ENCODE assay signal across 8 mouse cellular contexts in the genomic region with DNA sequence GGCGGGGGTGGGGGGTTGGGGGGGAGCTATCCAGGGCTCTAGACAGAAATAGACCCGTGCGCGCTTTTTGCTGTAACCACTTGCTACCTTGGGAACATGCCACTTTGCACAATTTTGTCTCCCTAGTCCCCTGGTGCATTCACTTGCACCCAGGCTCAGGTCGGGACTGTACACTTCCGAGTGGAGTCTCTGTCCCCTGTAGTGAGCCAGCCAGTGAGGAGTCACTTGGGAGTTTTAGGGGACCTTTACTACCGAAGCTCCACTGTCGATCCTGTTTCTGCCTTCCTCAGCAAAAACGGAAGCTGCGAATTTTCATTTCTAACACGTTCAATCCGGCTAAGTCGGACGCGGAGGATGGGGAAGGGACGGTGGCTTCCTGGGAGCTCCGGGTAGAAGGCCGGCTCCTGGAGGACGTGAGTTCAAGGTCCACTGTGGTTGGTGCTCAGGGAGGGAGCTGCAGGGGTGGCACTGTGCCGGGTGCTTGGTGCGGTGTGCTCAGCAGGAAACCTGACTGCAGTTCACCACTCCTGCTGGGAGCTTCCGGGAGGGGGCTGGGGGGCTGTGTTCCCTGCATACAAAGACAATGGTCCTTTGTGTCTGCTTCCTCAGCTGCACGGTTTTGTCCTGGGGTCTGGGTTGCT. TPM values are rescaled to one million over a fixed set of nuclear protein-coding genes. Genes with fewer than 3 reads are reported as not detected.
DNase-seq lines count a peak whose midpoint lies in the region; ATAC-seq lines count a peak whose summit lies in the region.

No protein-coding gene starts in this region.

- peak; percentile 50 to 62 for DNase-seq in frontal cortex, postnatal 36 days (ENCODE audit: low spot score in 2 of 2)
- no peak for DNase-seq in frontal cortex, postnatal 25 days (ENCODE audit: low spot score in 2 of 2)
- DNase-seq in MN1 (ENCODE audit: low spot score): peak; percentile 51
- DNase-seq in thymus, postnatal 4 days: no peak
- DNase-seq in gastrocnemius, postnatal 4 days (ENCODE audit: low spot score in 2 of 2): no peak

- H3K4me2 ChIP-seq in forebrain, embryonic 16.5 days (ENCODE audit: low read length): peak overlapping the region; percentile 83
- no peak overlapping the region; the same call in 1 of the 2 replicates for H3K4me2 ChIP-seq in kidney, embryonic 14.5 days (replicated peaks; ENCODE audit: low read depth, low read length)
- peak overlapping the region; percentile 82 for H3K4me2 ChIP-seq in neural tube, embryonic 15.5 days

- H3K27me3 ChIP-seq in forebrain, embryonic 16.5 days (replicated peaks; ENCODE audit: control insufficient read depth, insufficient read depth, low read length): no peaks in the 10 kb centered on the region
- H3K27me3 ChIP-seq in kidney, embryonic 14.5 days (ENCODE audit: control insufficient read depth, insufficient read depth, low read length): no peaks in the 10 kb centered on the region
- H3K27me3 ChIP-seq in neural tube, embryonic 15.5 days (replicated peaks): no peaks in the 10 kb centered on the region

- H3K4me3 ChIP-seq in forebrain, embryonic 16.5 days (replicated peaks; ENCODE audit: low read length): peak overlapping the region; percentile 68
- H3K4me3 ChIP-seq in kidney, embryonic 14.5 days (ENCODE audit: low read length): no peak overlapping the region
- H3K4me3 ChIP-seq in neural tube, embryonic 15.5 days (replicated peaks): peak overlapping the region; percentile 84

- H3K9me3 ChIP-seq in forebrain, embryonic 16.5 days (ENCODE audit: control insufficient read depth, low read length): no peaks in the 10 kb centered on the region
- H3K9me3 ChIP-seq in kidney, embryonic 14.5 days (ENCODE audit: control insufficient read depth, low read length): no peaks in the 10 kb centered on the region
- no peaks in the 10 kb centered on the region for H3K9me3 ChIP-seq in neural tube, embryonic 15.5 days (replicated peaks)

- ATAC-seq in forebrain, embryonic 16.5 days: no peak
- ATAC-seq in kidney, embryonic 14.5 days (ENCODE audit: low FRiP score, low TSS enrichment): no peak
- ATAC-seq in neural tube, embryonic 15.5 days (ENCODE audit: low FRiP score): no peak

- H3K4me1 ChIP-seq in forebrain, embryonic 16.5 days (replicated peaks; ENCODE audit: control insufficient read depth, insufficient read depth, low read length): peaks cover 34% of the 10 kb centered on the region
- H3K4me1 ChIP-seq in kidney, embryonic 14.5 days (ENCODE audit: control insufficient read depth, insufficient read depth, low read length): peaks cover 6% of the 10 kb centered on the region; the same call in 1 of the 2 replicates
- peaks cover 36% of the 10 kb centered on the region for H3K4me1 ChIP-seq in neural tube, embryonic 15.5 days

- peak overlapping the region; percentile 50 for H3K9ac ChIP-seq in forebrain, embryonic 16.5 days (replicated peaks; ENCODE audit: low read depth, low read length)
- peak overlapping the region; percentile 2; the same call in 1 of the 2 replicates for H3K9ac ChIP-seq in kidney, embryonic 14.5 days (ENCODE audit: low read depth, low read length)
- H3K9ac ChIP-seq in neural tube, embryonic 15.5 days (replicated peaks): peak overlapping the region; percentile 93

- H3K27ac ChIP-seq in forebrain, embryonic 16.5 days (ENCODE audit: low read length): peak overlapping the region; percentile 61
- H3K27ac ChIP-seq in kidney, embryonic 14.5 days (ENCODE audit: low read depth, low read length): peak overlapping the region; percentile 55; the same call in 1 of the 2 replicates
- peak overlapping the region; percentile 98 for H3K27ac ChIP-seq in neural tube, embryonic 15.5 days (replicated peaks)

- WGBS in forebrain, embryonic 16.5 days: 21% methylated on average over 23 of the region's 23 CpGs
- 48% methylated on average over 23 of the region's 23 CpGs for WGBS in kidney, embryonic 14.5 days
- WGBS in neural tube, embryonic 15.5 days: 12% methylated on average over 23 of the region's 23 CpGs

- peaks cover 20% of the 10 kb centered on the region for H3K36me3 ChIP-seq in forebrain, embryonic 16.5 days (ENCODE audit: control insufficient read depth, insufficient read depth)
- peaks cover 53% of the 10 kb centered on the region for H3K36me3 ChIP-seq in kidney, embryonic 14.5 days (ENCODE audit: control insufficient read depth, insufficient read depth, low read length)
- H3K36me3 ChIP-seq in neural tube, embryonic 15.5 days: peaks cover 44% of the 10 kb centered on the region

RNA-seq across cellular contexts. Expression of gene Gm17349, which starts 1.1 kb away (rescaled TPM):
- not detected in 2 replicates for polyA plus RNA-seq in forebrain, embryonic 16.5 days (2015; fragmentation: Nextera tagmentation; extraction: Ambion mirVana)
- polyA plus RNA-seq in kidney, embryonic 14.5 days (2014; fragmentation: Nextera tagmentation; extraction: Ambion mirVana): not detected in 2 replicates
- polyA plus RNA-seq in neural tube, embryonic 15.5 days (2015; fragmentation: Nextera tagmentation; extraction: Ambion mirVana): not detected in 2 replicates
- total RNA-seq in gastrocnemius, postnatal 4 days (2021): 1 to 10 TPM; 2.5 to 2.9 TPM

RNA-seq across cellular contexts. Expression of gene Smarcd1, which starts 2.2 kb away (rescaled TPM):
- 111 and 116 TPM in 2 replicates for polyA plus RNA-seq in forebrain, embryonic 16.5 days (2015; fragmentation: Nextera tagmentation; extraction: Ambion mirVana)
- 54.3 and 74.2 TPM in 2 replicates for polyA plus RNA-seq in kidney, embryonic 14.5 days (2014; fragmentation: Nextera tagmentation; extraction: Ambion mirVana)
- polyA plus RNA-seq in neural tube, embryonic 15.5 days (2015; fragmentation: Nextera tagmentation; extraction: Ambion mirVana): 80.2 and 91.5 TPM in 2 replicates
- 10 to 100 TPM; 26.9 to 34.7 TPM for total RNA-seq in gastrocnemius, postnatal 4 days (2021)

RNA-seq across cellular contexts. Expression of gene Gpd1, which starts 13.2 kb away (rescaled TPM):
- polyA plus RNA-seq in forebrain, embryonic 16.5 days (2015; fragmentation: Nextera tagmentation; extraction: Ambion mirVana): 2.4 and 2.9 TPM in 2 replicates
- polyA plus RNA-seq in kidney, embryonic 14.5 days (2014; fragmentation: Nextera tagmentation; extraction: Ambion mirVana): 2.0 and 3.1 TPM in 2 replicates
- polyA plus RNA-seq in neural tube, embryonic 15.5 days (2015; fragmentation: Nextera tagmentation; extraction: Ambion mirVana): 4.5 and 5.2 TPM in 2 replicates
- 100 to 1,000 TPM; 201 to 212 TPM for total RNA-seq in gastrocnemius, postnatal 4 days (2021)

RNA-seq across cellular contexts. Expression of gene Cox14, which starts 21.3 kb away (rescaled TPM):
- polyA plus RNA-seq in forebrain, embryonic 16.5 days (2015; fragmentation: Nextera tagmentation; extraction: Ambion mirVana): 151 and 164 TPM in 2 replicates
- polyA plus RNA-seq in kidney, embryonic 14.5 days (2014; fragmentation: Nextera tagmentation; extraction: Ambion mirVana): 184 and 218 TPM in 2 replicates
- polyA plus RNA-seq in neural tube, embryonic 15.5 days (2015; fragmentation: Nextera tagmentation; extraction: Ambion mirVana): 178 and 182 TPM in 2 replicates
- total RNA-seq in gastrocnemius, postnatal 4 days (2021): 100 to 1,000 TPM; 125 to 144 TPM

RNA-seq across cellular contexts. Expression of gene Asic1, which starts 34.0 kb away (rescaled TPM):
- 26.2 and 37.4 TPM in 2 replicates for polyA plus RNA-seq in forebrain, embryonic 16.5 days (2015; fragmentation: Nextera tagmentation; extraction: Ambion mirVana)
- 0.88 and 0.90 TPM in 2 replicates for polyA plus RNA-seq in kidney, embryonic 14.5 days (2014; fragmentation: Nextera tagmentation; extraction: Ambion mirVana)
- 59.3 and 68.9 TPM in 2 replicates for polyA plus RNA-seq in neural tube, embryonic 15.5 days (2015; fragmentation: Nextera tagmentation; extraction: Ambion mirVana)
- 1 to 10 TPM in 1 of 2 experiments, under 1 TPM in 1; 0.91 to 1.9 TPM for total RNA-seq in gastrocnemius, postnatal 4 days (2021)

Comparison
In these comparisons a context has a peak if more than half of its experiments do, and no peak if none do; other contexts are left out.
1. DNase-seq: peak in frontal cortex, postnatal 36 days (2 of 2) and MN1 (single experiment); none in frontal cortex, postnatal 25 days (0 of 2), thymus, postnatal 4 days (single experiment) and gastrocnemius, postnatal 4 days (0 of 2).
2. H3K9ac ChIP-seq: peak in every context shown above with its lines; median percentile 93 in neural tube, embryonic 15.5 days; 50 in forebrain, embryonic 16.5 days; 2 in kidney, embryonic 14.5 days.
3. Peak in every context shown above with its lines, with median percentiles within 50 percentile points of each other: H3K27ac ChIP-seq.